Mouse (Mus musculus) erythroblast, embryonic 14.5 days (primary cell): Measurements from ENCODE around the gene Igfbp4. TPM values are rescaled to one million over a fixed set of nuclear protein-coding genes. Genes with fewer than 3 reads are reported as not detected.

Source experiments
- H3K27me3 ChIP-seq: 2 replicates; pipeline ENCODE4 v1.6.1; 2012; ENCODE audit warnings: inconsistent platforms; ENCODE audit not compliant: control insufficient read depth
- H3K36me3 ChIP-seq: 2 replicates; pipeline ENCODE4 v1.6.1; 2012; ENCODE audit warnings: mild to moderate bottlenecking, inconsistent platforms; ENCODE audit not compliant: control insufficient read depth
- H3K4me1 ChIP-seq: 2 replicates; pipeline ENCODE4 v1.6.1; 2012; ENCODE audit warnings: inconsistent platforms; ENCODE audit not compliant: control insufficient read depth
- H3K4me3 ChIP-seq: replicated peaks from 2 replicates; pipeline ENCODE3; 2012; ENCODE audit warnings: moderate library complexity, mild to moderate bottlenecking, inconsistent platforms
- H3K9me3 ChIP-seq: 2 replicates; pipeline ENCODE4 v1.6.1; 2012; ENCODE audit warnings: low read length, inconsistent platforms, mixed read lengths; ENCODE audit not compliant: control insufficient read depth
- GATA1 ChIP-seq: IDR thresholded peaks from 2 replicates; pipeline ENCODE4 v1.6.1; 2012; ENCODE audit warnings: low read length, inconsistent platforms, mixed read lengths
- TAL1 ChIP-seq: IDR thresholded peaks from 3 replicates; pipeline ENCODE4 v1.6.1; 2012; ENCODE audit warnings: low read length, inconsistent platforms, mixed read lengths
- polyA plus RNA-seq: library from polyadenylated mRNA; stranded (reverse); fragments of >175 nt; gene quantifications from 2 replicates; pipeline ENCODE4 v1.2.3, GENCODE M21; 2012

Gene Igfbp4
- polyA plus RNA-seq, 1 experiment, result 2.9 TPM

- peaks cover 4% of the 10 kb centered on the region; the same call in 1 of the 2 replicates for H3K9me3 ChIP-seq
- TF ChIP-seq TAL1 (no peak), GATA1 (no peak)
- H3K27me3 ChIP-seq, result no peaks in the 10 kb centered on the region
- no peaks in the 10 kb centered on the region for H3K4me1 ChIP-seq
- no peaks in the 10 kb centered on the region for H3K36me3 ChIP-seq
- H3K4me3 ChIP-seq, result no peak overlapping the region
Measured at GRCm38 (mm10) chr11:99099516-99099915, 58.5 kb downstream of the Igfbp4 start.

- no peaks in the 10 kb centered on the region for H3K4me1 ChIP-seq
Measured at GRCm38 (mm10) chr11:99100215-99100614, 59.2 kb downstream of the Igfbp4 start.

GRCm38 (mm10) chr11:99101693-99102092 lies 60.6 kb downstream of the Igfbp4 start:
- Histone ChIP-seq H3K4me3 (no peak overlapping the region), H3K9me3 (no peaks in the 10 kb centered on the region), H3K27me3 (no peaks in the 10 kb centered on the region), H3K36me3 (no peaks in the 10 kb centered on the region), H3K4me1 (no peaks in the 10 kb centered on the region)
- TF ChIP-seq TAL1, result no peak
- no peak for TF ChIP-seq GATA1

More at GRCm38 (mm10) chr11:99100215-99100614, 59.2 kb downstream of the Igfbp4 start:
- Histone ChIP-seq H3K27me3 (no peaks in the 10 kb centered on the region), H3K36me3 (no peaks in the 10 kb centered on the region), H3K4me3 (no peak overlapping the region), H3K9me3 (no peaks in the 10 kb centered on the region)
- TF ChIP-seq GATA1 (no peak), TAL1 (no peak)

- Histone ChIP-seq H3K36me3 (no peaks in the 10 kb centered on the region), H3K27me3 (no peaks in the 10 kb centered on the region), H3K9me3 (no peaks in the 10 kb centered on the region), H3K4me1 (no peaks in the 10 kb centered on the region), H3K4me3 (no peak overlapping the region)
- TF ChIP-seq TAL1, result no peak
- TF ChIP-seq GATA1, result no peak
Measured at GRCm38 (mm10) chr11:99102575-99103270, 61.7 kb downstream of the Igfbp4 start.

Other genes with a start within 250 kb of the Igfbp4 start
- 2.7 TPM in 2 replicates for gene Msl1, start 245.7 kb upstream of the Igfbp4 start, polyA plus RNA-seq
- gene Casc3, start 236.3 kb upstream of the Igfbp4 start, polyA plus RNA-seq, result 2.6 and 3.3 TPM in 2 replicates
- gene Rapgefl1, start 204.5 kb upstream of the Igfbp4 start, polyA plus RNA-seq, result not detected in 2 replicates
- 0.81 TPM in 2 replicates for gene Wipf2, start 177.6 kb upstream of the Igfbp4 start, polyA plus RNA-seq
- 0.76 and 0.82 TPM in 2 replicates for gene Cdc6, start 133.4 kb upstream of the Igfbp4 start, polyA plus RNA-seq
- gene Rara, start 113.4 kb upstream of the Igfbp4 start, polyA plus RNA-seq, result 0.20 and 0.32 TPM in 2 replicates
- not detected in 2 replicates for gene Gjd3, start 58.2 kb upstream of the Igfbp4 start, polyA plus RNA-seq
- 5.6 and 7.1 TPM in 2 replicates for gene Top2a, start 17.1 kb upstream of the Igfbp4 start, polyA plus RNA-seq
- gene Tns4, start 48.1 kb downstream of the Igfbp4 start, polyA plus RNA-seq, result not detected in 2 replicates
- 0.06 TPM in 1 of 2 replicates, not detected in the other for gene Ccr7, start 113.8 kb downstream of the Igfbp4 start, polyA plus RNA-seq
- 58.6 and 64.5 TPM in 2 replicates for gene Smarce1, start 189.8 kb downstream of the Igfbp4 start, polyA plus RNA-seq
- 0.02 TPM in 1 of 2 replicates, not detected in the other for gene Krt222, start 202.8 kb downstream of the Igfbp4 start, polyA plus RNA-seq
- gene Krt24, start 244.0 kb downstream of the Igfbp4 start, polyA plus RNA-seq, result not detected in 2 replicates